Mouse (Mus musculus): Measurements from ENCODE around the gene Thrsp.

GRCm38 (mm10) chr7:97418717-97419116 is 1.2 kb upstream of the Thrsp start:
- TF ChIP-seq GATA1 (IDR thresholded peaks at IDR 0.05; ENCODE audit: low read length) = no peak
- no peak for TF ChIP-seq TAL1 (IDR thresholded peaks at IDR 0.05; ENCODE audit: low read length)

Measured in erythroblast, embryonic 14.5 days (primary cell).